Mouse (Mus musculus): ENCODE data around the gene Rspry1.

The Rspry1 gene

GRCm38 (mm10) chr8:94695341-94695993 is 93.7 kb downstream of the Rspry1 start:
- DNase-seq: no peak

- DNase-seq: no peak
These were observed 94.3 kb downstream of the Rspry1 start, which contains the start of gene Pllp for GRCm38 (mm10) chr8:94695994-94696384. Gene Pllp (minus strand): TSS chr8:94696278.

GRCm38 (mm10) chr8:94696566-94696965 is 94.8 kb downstream of the Rspry1 start:
- no peak for DNase-seq

DNA sequence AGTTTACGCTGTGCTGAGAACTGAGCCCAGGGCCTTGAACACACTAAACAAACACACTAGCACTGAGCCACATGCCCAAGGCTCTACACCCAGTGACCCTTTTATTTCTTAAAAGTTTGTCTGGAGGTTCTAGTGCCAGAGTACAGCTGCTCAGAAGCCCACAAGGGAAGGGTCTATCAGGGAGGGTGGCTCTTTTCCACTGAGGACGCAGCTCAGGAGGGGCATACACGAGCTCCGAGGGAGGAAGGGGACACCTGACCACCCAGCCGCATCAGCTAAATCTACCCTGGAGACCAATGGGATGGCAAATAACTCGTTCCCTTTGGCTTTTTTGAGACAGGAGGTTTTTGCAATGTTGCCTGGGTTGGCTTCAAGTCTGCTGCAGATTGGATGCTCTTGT is 96.2 kb downstream of the Rspry1 start:
- no peak for DNase-seq

DNA sequence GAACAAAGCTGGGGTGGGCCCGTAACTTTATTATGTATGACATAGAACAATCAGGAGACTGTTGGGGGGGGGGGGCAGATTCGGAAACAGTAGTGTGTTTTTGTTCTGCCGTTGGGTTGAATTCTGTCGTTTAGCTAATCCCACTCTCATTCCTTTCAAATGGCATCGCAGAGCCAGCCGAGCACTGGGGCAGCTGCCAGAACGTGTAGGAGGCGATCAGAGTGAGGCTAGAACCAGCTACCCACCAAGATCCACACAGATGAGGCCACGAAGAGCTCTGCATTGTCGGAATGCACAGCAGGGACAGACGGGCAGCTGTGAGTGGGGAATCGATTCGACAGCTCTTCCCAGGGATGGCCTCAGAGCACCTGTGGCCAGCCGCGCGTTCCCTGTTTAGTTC is 97.6 kb downstream of the Rspry1 start:
- DNase-seq: no peak

- no peak for DNase-seq
These were observed 98.7 kb downstream of the Rspry1 start for GRCm38 (mm10) chr8:94700421-94700935.

DNA sequence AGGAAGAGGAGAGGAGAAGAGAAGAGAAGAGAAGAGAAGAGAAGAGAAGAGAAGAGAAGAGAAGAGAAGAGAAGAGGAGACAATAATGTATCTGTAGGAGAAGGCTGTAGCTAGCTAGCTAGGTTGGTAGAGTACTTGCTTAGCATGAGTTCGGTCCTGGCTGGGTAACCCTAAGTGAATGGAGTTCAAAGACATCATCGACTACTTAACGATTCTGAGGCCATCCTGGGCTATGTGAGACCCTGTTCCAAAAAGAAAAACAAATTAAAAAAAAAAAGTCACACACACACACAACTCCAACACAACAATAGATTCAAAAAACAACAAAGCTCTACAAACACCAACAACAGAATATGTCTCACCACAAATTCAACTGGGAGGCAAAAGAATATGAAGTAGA is 100.4 kb downstream of the Rspry1 start:
- no peak for DNase-seq

GRCm38 (mm10) chr8:94702844-94703813 is 101.4 kb downstream of the Rspry1 start:
- DNase-seq: peak; percentile 71

DNA sequence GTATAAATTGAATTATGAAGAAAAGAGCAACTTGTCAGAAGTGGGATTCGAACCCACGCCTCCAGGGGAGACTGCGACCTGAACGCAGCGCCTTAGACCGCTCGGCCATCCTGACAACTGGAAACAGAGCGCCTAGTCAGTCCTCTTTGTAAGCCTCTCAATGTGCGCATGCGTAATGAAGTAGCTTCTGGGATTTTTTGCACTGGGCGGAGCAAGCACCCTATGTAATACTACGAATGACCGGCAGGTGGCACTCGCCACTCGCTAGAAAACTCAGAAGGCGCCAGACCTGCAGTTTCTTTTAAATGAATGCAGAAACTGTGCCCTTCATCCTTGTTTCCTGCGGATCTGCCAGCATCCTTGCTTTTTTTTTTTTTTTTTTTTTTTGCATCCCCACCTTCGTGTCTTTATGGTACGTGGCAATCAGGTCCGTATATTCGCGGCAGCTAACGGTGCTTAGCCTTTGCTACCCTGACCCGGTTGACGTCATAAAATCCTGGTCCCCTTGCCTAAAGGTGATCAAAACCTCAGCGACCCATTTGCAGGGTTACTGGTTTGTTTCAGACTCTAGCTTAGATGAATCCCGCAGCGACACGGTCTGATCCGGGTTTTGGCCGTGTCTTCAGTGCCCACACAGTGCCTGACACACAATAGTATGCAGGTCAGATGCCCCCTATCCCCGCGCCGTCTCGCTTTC is 102.4 kb downstream of the Rspry1 start:
- peak; percentile 96 for DNase-seq

GRCm38 (mm10) chr8:94704669-94704984 is 102.9 kb downstream of the Rspry1 start:
- DNase-seq: no peak

DNA sequence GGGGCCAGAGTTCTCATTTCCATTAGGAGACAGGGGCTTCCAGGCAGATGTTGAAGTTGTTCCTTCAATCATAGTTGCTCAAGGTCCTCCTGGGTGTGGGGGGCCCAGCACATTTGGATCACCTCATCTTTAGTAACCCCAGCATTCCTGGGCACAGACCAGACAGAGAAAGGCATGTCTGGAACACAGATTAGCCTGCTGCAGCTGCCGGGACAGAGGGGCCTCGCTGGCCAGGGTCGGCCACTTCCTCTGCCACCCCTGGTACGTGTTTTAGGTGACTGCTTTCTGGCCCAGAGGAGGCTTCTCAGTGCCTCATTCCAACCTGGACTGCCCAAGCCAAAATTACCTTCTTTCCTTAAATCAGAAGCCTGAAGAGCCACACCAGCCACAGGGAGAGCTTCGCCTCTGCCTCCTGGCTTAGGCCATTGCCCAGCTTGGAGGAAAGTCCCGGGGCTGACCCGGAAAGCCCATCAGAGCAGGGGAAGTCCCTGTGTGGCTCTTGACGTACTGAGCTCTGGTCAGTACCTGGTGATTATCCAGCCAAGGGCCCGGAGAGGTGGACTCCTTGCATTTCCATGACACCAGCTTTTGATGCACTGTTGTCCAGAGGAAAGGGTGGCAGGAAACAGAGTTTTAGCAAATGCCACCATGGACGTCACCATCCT is 104.0 kb downstream of the Rspry1 start:
- no peak for DNase-seq

GRCm38 (mm10) chr8:94706732-94707395 is 105.1 kb downstream of the Rspry1 start:
- DNase-seq: no peak

Measured in cerebellum, adult 11-12 months (tissue).